Mouse (Mus musculus): Measurements from ENCODE around the gene Vrk2.

DNA sequence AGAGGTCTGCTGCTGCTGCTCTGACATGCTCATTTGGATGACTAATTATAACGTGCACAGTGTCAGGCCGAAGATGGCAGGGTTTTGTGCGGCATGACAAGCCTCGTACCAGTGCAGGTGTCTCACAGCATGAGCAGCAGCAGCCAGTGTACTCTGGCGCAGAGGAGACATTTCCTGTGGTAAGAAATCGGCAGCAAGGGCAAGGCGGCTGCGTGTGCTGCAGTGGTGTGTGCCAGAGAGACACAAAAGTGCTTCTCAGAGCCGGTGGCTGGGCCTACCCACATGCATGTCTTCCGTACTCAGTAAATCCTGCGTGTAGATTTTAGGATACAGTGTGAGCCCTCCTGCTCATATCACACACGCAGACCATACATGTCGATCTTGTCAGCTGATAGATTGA is 156.0 kb downstream of the Vrk2 start:
- TF ChIP-seq CTCF (IDR thresholded peaks at IDR 0.05; ENCODE audit: low read depth) (no peak), EP300 (optimal IDR thresholded peaks at IDR 0.05) (no peak)
